Mouse (Mus musculus): ENCODE data around the gene Runx2.

Gene Runx2

GRCm38 (mm10) chr17:44713404-44713803, 101.2 kb downstream of the Runx2 start:
- no peak for DNase-seq (ENCODE audit: low spot score)

- peak; percentile 91 for DNase-seq (ENCODE audit: low spot score)
These were observed 104.9 kb downstream of the Runx2 start for GRCm38 (mm10) chr17:44709516-44710252.

- no peak for DNase-seq (ENCODE audit: low spot score)
These were observed 106.6 kb downstream of the Runx2 start for GRCm38 (mm10) chr17:44707956-44708355.

GRCm38 (mm10) chr17:44706531-44706930, 108.1 kb downstream of the Runx2 start:
- no peak for DNase-seq (ENCODE audit: low spot score)

GRCm38 (mm10) chr17:44702506-44703298, 111.9 kb downstream of the Runx2 start:
- no peak for DNase-seq (ENCODE audit: low spot score)

- no peak for DNase-seq (ENCODE audit: low spot score)
These were observed 113.1 kb downstream of the Runx2 start for GRCm38 (mm10) chr17:44701531-44701930.

GRCm38 (mm10) chr17:44700326-44700725, 114.3 kb downstream of the Runx2 start:
- no peak for DNase-seq (ENCODE audit: low spot score)

- DNase-seq (ENCODE audit: low spot score), result no peak
These were observed 117.5 kb downstream of the Runx2 start for GRCm38 (mm10) chr17:44697053-44697452.

GRCm38 (mm10) chr17:44693552-44693951, 121.0 kb downstream of the Runx2 start:
- no peak for DNase-seq (ENCODE audit: low spot score)

- DNase-seq (ENCODE audit: low spot score), result no peak
These were observed 123.1 kb downstream of the Runx2 start for GRCm38 (mm10) chr17:44691517-44691916.

GRCm38 (mm10) chr17:44690410-44691035, 124.1 kb downstream of the Runx2 start:
- no peak for DNase-seq (ENCODE audit: low spot score)

- DNase-seq (ENCODE audit: low spot score), result no peak
These were observed 126.3 kb downstream of the Runx2 start for GRCm38 (mm10) chr17:44688306-44688705.

GRCm38 (mm10) chr17:44685514-44685913, 129.1 kb downstream of the Runx2 start:
- no peak for DNase-seq (ENCODE audit: low spot score)

- no peak for DNase-seq (ENCODE audit: low spot score)
These were observed 131.6 kb downstream of the Runx2 start for GRCm38 (mm10) chr17:44683026-44683425.

GRCm38 (mm10) chr17:44677782-44678181, 136.8 kb downstream of the Runx2 start:
- DNase-seq (ENCODE audit: low spot score), result no peak

- peak; percentile 44 for DNase-seq (ENCODE audit: low spot score)
These were observed 141.8 kb downstream of the Runx2 start for GRCm38 (mm10) chr17:44672806-44673205.

- peak; percentile 84 for DNase-seq (ENCODE audit: low spot score)
These were observed 142.5 kb downstream of the Runx2 start for GRCm38 (mm10) chr17:44671946-44672692.

- DNase-seq (ENCODE audit: low spot score), result no peak
These were observed 144.6 kb downstream of the Runx2 start for GRCm38 (mm10) chr17:44669985-44670384.

- DNase-seq (ENCODE audit: low spot score), result no peak
These were observed 147.3 kb downstream of the Runx2 start for GRCm38 (mm10) chr17:44667346-44667745.

GRCm38 (mm10) chr17:44663872-44664271, 150.7 kb downstream of the Runx2 start:
- no peak for DNase-seq (ENCODE audit: low spot score)

- DNase-seq (ENCODE audit: low spot score), result no peak
These were observed 151.4 kb downstream of the Runx2 start for GRCm38 (mm10) chr17:44663208-44663607.

- no peak for DNase-seq (ENCODE audit: low spot score)
These were observed 152.4 kb downstream of the Runx2 start for GRCm38 (mm10) chr17:44662080-44662706.
